Mouse (Mus musculus): ENCODE measurements around the gene Bmp2k.
"Not testable (repeated sequence)": the region's sequence is repeated elsewhere in the genome, so short reads cannot be mapped to it uniquely, and the experiment has no call there.

Bmp2k gene

GRCm38 (mm10) chr5:97002336-97002735, 4.8 kb downstream of the Bmp2k start:
- no peak for DNase-seq

GRCm38 (mm10) chr5:97002937-97003336, 5.4 kb downstream of the Bmp2k start:
- no peak for DNase-seq

GRCm38 (mm10) chr5:97004178-97005030, 6.9 kb downstream of the Bmp2k start:
- DNase-seq = no peak

- DNase-seq = no peak
Observed at GRCm38 (mm10) chr5:97005891-97006290, 8.4 kb downstream of the Bmp2k start.

- DNase-seq = no peak
Observed at GRCm38 (mm10) chr5:97006929-97007328, 9.4 kb downstream of the Bmp2k start.

- DNase-seq = no peak
Observed at GRCm38 (mm10) chr5:97007496-97007895, 10.0 kb downstream of the Bmp2k start.

- DNase-seq = not testable (repeated sequence)
Observed at GRCm38 (mm10) chr5:97009140-97009539, 11.7 kb downstream of the Bmp2k start.

GRCm38 (mm10) chr5:97009601-97010335, 12.3 kb downstream of the Bmp2k start:
- DNase-seq = no peak

GRCm38 (mm10) chr5:97015781-97016508, 18.5 kb downstream of the Bmp2k start:
- DNase-seq = no peak

- no peak for DNase-seq
Observed at GRCm38 (mm10) chr5:97016842-97017577, 19.5 kb downstream of the Bmp2k start.

- DNase-seq = no peak
Observed at GRCm38 (mm10) chr5:97022305-97023278, 25.1 kb downstream of the Bmp2k start.

- DNase-seq = no peak
Observed at GRCm38 (mm10) chr5:97024834-97025233, 27.3 kb downstream of the Bmp2k start.

- no peak for DNase-seq
Observed at GRCm38 (mm10) chr5:97025650-97026049, 28.2 kb downstream of the Bmp2k start.

GRCm38 (mm10) chr5:97028004-97028403, 30.5 kb downstream of the Bmp2k start:
- no peak for DNase-seq

- not testable (repeated sequence) for DNase-seq
Observed at GRCm38 (mm10) chr5:97028840-97029239, 31.4 kb downstream of the Bmp2k start.

- DNase-seq = no peak
Observed at GRCm38 (mm10) chr5:97031771-97032170, 34.3 kb downstream of the Bmp2k start.

- DNase-seq = no peak
Observed at GRCm38 (mm10) chr5:97045260-97045659, 47.8 kb downstream of the Bmp2k start.

- DNase-seq = no peak
Observed at GRCm38 (mm10) chr5:97046680-97047079, 49.2 kb downstream of the Bmp2k start.

GRCm38 (mm10) chr5:97048905-97049304, 51.4 kb downstream of the Bmp2k start:
- DNase-seq = no peak

GRCm38 (mm10) chr5:97054166-97054565, 56.7 kb downstream of the Bmp2k start:
- DNase-seq = no peak

GRCm38 (mm10) chr5:97054801-97055200, 57.3 kb downstream of the Bmp2k start:
- no peak for DNase-seq

Measured in thymus, postnatal 25 days (tissue).